Mouse (Mus musculus): Measurements from ENCODE around the gene Olfr279. TPM values are rescaled to one million over a fixed set of nuclear protein-coding genes. Genes with fewer than 3 reads are reported as not detected.
A peak's percentile ranks its signal among the peaks of the same experiment; 100 is the strongest.

The Olfr279 gene
- total RNA-seq, 2 experiments from 2014 or later: not detected

GRCm38 (mm10) chr15:98536828-98537510, 44.8 kb downstream of the Olfr279 start:
- DNase-seq: peak; percentile 30
- Histone ChIP-seq H3K27ac (peak overlapping the region; percentile 98), H3K4me3 (no peak overlapping the region)
- no peak for TF ChIP-seq CTCF (IDR thresholded peaks at IDR 0.05)
- intact Hi-C loops (cut with DNase I): no loop called here

- intact Hi-C loops (cut with DNase I): no loop called here
These were observed 45.7 kb downstream of the Olfr279 start for GRCm38 (mm10) chr15:98537923-98538322.

GRCm38 (mm10) chr15:98541064-98541463, 48.9 kb downstream of the Olfr279 start:
- H3K4me3 ChIP-seq: no peak overlapping the region
- intact Hi-C loops (cut with DNase I): no loop called here
- H3K27ac ChIP-seq: peak overlapping the region; percentile 87
- no peak for DNase-seq
- TF ChIP-seq CTCF (IDR thresholded peaks at IDR 0.05): no peak

More at GRCm38 (mm10) chr15:98537923-98538322, 45.7 kb downstream of the Olfr279 start:
- Histone ChIP-seq H3K27ac (peak overlapping the region; percentile 98), H3K4me3 (no peak overlapping the region)
- no peak for TF ChIP-seq CTCF (IDR thresholded peaks at IDR 0.05)
- DNase-seq: no peak

GRCm38 (mm10) chr15:98543341-98543740, 51.1 kb downstream of the Olfr279 start:
- peak; percentile 43 for DNase-seq
- no peak overlapping the region for H3K4me3 ChIP-seq
- intact Hi-C loops (cut with DNase I): no loop called here
- no peak for TF ChIP-seq CTCF (IDR thresholded peaks at IDR 0.05)
- peak overlapping the region; percentile 87 for H3K27ac ChIP-seq

GRCm38 (mm10) chr15:98545151-98545550, 52.9 kb downstream of the Olfr279 start:
- Histone ChIP-seq H3K27ac (peak overlapping the region; percentile 87; the same call in 1 of the 2 replicates), H3K4me3 (no peak overlapping the region)
- no peak for TF ChIP-seq CTCF (IDR thresholded peaks at IDR 0.05)
- no peak for DNase-seq
- intact Hi-C loops (cut with DNase I): no loop called here

- Histone ChIP-seq H3K27ac (no peak overlapping the region), H3K4me3 (no peak overlapping the region)
- no peak for DNase-seq
- no peak for TF ChIP-seq CTCF (IDR thresholded peaks at IDR 0.05)
- intact Hi-C loops (cut with DNase I): no loop called here
These were observed 54.6 kb downstream of the Olfr279 start for GRCm38 (mm10) chr15:98546843-98547242.

Small RNA genes lying within 50 kb of the gene (microRNA-seq; reads per million reads assigned to microRNA genes)
- gene Mir1291: 9.4 reads per million, percentile 6 among the genes with 10 or more reads in this experiment

Other genes starting within 250 kb of the Olfr279 start
- gene H1fnt, start 235.1 kb upstream of the Olfr279 start, total RNA-seq (2021): not detected
- gene Zfp641, start 196.2 kb upstream of the Olfr279 start, total RNA-seq (2021): 10 to 100 TPM in 1 of 2 experiments, 1 to 10 TPM in 1; 10.0 to 11.8 TPM
- not detected for gene Olfr285, start 175.0 kb upstream of the Olfr279 start, total RNA-seq (2021)
- gene Olfr284, start 151.4 kb upstream of the Olfr279 start, total RNA-seq (2021): not detected
- gene Olfr283, start 111.5 kb upstream of the Olfr279 start, total RNA-seq (2021): not detected
- not detected for gene Olfr282, start 61.2 kb upstream of the Olfr279 start, total RNA-seq (2021)
- not detected for gene Olfr281, start 39.8 kb upstream of the Olfr279 start, total RNA-seq (2021)
- not detected for gene OR5BS1P, start 22.5 kb upstream of the Olfr279 start, total RNA-seq (2021)
- gene Lalba, start 9.7 kb upstream of the Olfr279 start, total RNA-seq (2021): not detected
- 10 to 100 TPM; 64.7 to 66.3 TPM for gene Kansl2, start 41.9 kb downstream of the Olfr279 start, total RNA-seq (2021)
- 10 to 100 TPM; 20.4 to 20.5 TPM for gene Ccnt1, start 78.5 kb downstream of the Olfr279 start, total RNA-seq (2021)
- 1 to 10 TPM in 1 of 2 experiments, not detected in 1; 1.2 TPM for gene 4930415O20Rik, start 78.6 kb downstream of the Olfr279 start, total RNA-seq (2021)
- 10 to 100 TPM; 22.8 to 23.1 TPM for gene Adcy6, start 117.7 kb downstream of the Olfr279 start, total RNA-seq (2021)
- gene Cacnb3, start 138.4 kb downstream of the Olfr279 start, total RNA-seq (2021): 1 to 10 TPM; 1.8 to 2.2 TPM
- gene Ddx23, start 170.5 kb downstream of the Olfr279 start, total RNA-seq (2021): 10 to 100 TPM; 66.3 to 67.4 TPM
- 1 to 10 TPM; 1.2 to 1.5 TPM for gene Rnd1, start 185.1 kb downstream of the Olfr279 start, total RNA-seq (2021)
- not detected for gene Ccdc65, start 215.8 kb downstream of the Olfr279 start, total RNA-seq (2021)
- gene Fkbp11, start 235.8 kb downstream of the Olfr279 start, total RNA-seq (2021): 1 to 10 TPM; 1.0 to 1.3 TPM